In genomic region chr7:72260766-72261655, GRCm38 (mm10) we compare ENCODE assay signal across 21 mouse cellular contexts. TPM values are rescaled to one million over a fixed set of nuclear protein-coding genes. Genes with fewer than 3 reads are reported as not detected.
DNase-seq lines count a peak whose midpoint lies in the region; ATAC-seq and TF ChIP-seq lines count a peak whose summit lies in the region.
"Had no signal": no experiment of that assay in that cellular context is flagged by ENCODE, and none has a peak within 500 bp of the region (broad histone marks: within the 10 kb centered on the region; RNA-seq: fewer than 3 reads in every experiment).

No protein-coding gene starts in this region.

- H3K9me3 ChIP-seq in lung, embryonic 14.5 days (ENCODE audit: low read depth, low read length), result no peaks in the 10 kb centered on the region
- H3K9me3 ChIP-seq: forebrain, embryonic 10.5 days; heart, embryonic 10.5 days; hindbrain, embryonic 12.5 days; limb, embryonic 15.5 days; midbrain, embryonic 12.5 days had no signal

- H3K4me1 ChIP-seq in lung, embryonic 14.5 days (ENCODE audit: insufficient read depth), result no peaks in the 10 kb centered on the region
- H3K4me1 ChIP-seq: forebrain, embryonic 10.5 days; heart, embryonic 10.5 days; hindbrain, embryonic 12.5 days; limb, embryonic 15.5 days; midbrain, embryonic 12.5 days had no signal

- H3K4me3 ChIP-seq in lung, embryonic 14.5 days (ENCODE audit: low read depth, low read length), result no peak overlapping the region
- H3K4me3 ChIP-seq: forebrain, embryonic 10.5 days; heart, embryonic 10.5 days; hindbrain, embryonic 12.5 days; layer of hippocampus, adult 2 months; limb, embryonic 15.5 days; midbrain, embryonic 12.5 days had no signal

- intact Hi-C loops in heart, postnatal 14 days (cut with DNase I), result no loop called here

- no peak overlapping the region for H3K9ac ChIP-seq in lung, embryonic 14.5 days
- H3K9ac ChIP-seq: hindbrain, embryonic 12.5 days; limb, embryonic 15.5 days; midbrain, embryonic 12.5 days had no signal

- no peaks in the 10 kb centered on the region for H3K36me3 ChIP-seq in lung, embryonic 14.5 days (ENCODE audit: insufficient read depth)
- H3K36me3 ChIP-seq: forebrain, embryonic 10.5 days; heart, embryonic 10.5 days; hindbrain, embryonic 12.5 days; limb, embryonic 15.5 days; midbrain, embryonic 12.5 days had no signal

- H3K27me3 ChIP-seq in lung, embryonic 14.5 days (ENCODE audit: insufficient read depth, low read length), result no peaks in the 10 kb centered on the region
- H3K27me3 ChIP-seq: hindbrain, embryonic 12.5 days; limb, embryonic 15.5 days; midbrain, embryonic 12.5 days had no signal

- no peak for TF ChIP-seq CTCF in lung, embryonic 14.5 days (IDR thresholded peaks at IDR 0.05; ENCODE audit: low read depth)

- no peak overlapping the region for H3K4me2 ChIP-seq in lung, embryonic 14.5 days
- H3K4me2 ChIP-seq: hindbrain, embryonic 12.5 days; limb, embryonic 15.5 days; midbrain, embryonic 12.5 days had no signal

- peak; percentile 68 for DNase-seq in lung, embryonic 14.5 days
- no peak for DNase-seq in lung, adult 18-20 months
- peak; percentile 60 for DNase-seq in thymus, postnatal 0 days (ENCODE audit: low spot score)
- no peak for DNase-seq in thymus, adult 18-20 months
- no peak for DNase-seq in cerebellum, adult 11-12 months
- no peak for DNase-seq in layer of hippocampus, adult 9-11 months
- no peak for DNase-seq in heart, postnatal 14 days
- DNase-seq: adrenal gland, postnatal 25 days; cerebellum, adult 11 months; cerebellum, postnatal 25 days; kidney, adult 8-10 months; kidney, postnatal 14 days; right cerebral cortex, postnatal 14 days had no signal

- H3K27ac ChIP-seq in lung, embryonic 14.5 days (ENCODE audit: low read depth), result 0 out of 2 replicates have a peak overlapping the region, but pooled peaks have one; percentile 9
- H3K27ac ChIP-seq: forebrain, embryonic 10.5 days; heart, embryonic 10.5 days; hindbrain, embryonic 12.5 days; layer of hippocampus, adult 2 months; limb, embryonic 15.5 days; macrophage; midbrain, embryonic 12.5 days had no signal

- WGBS in lung, embryonic 14.5 days, result 58% methylated on average over 8 of the region's 8 CpGs

- ATAC-seq in lung, embryonic 14.5 days (ENCODE audit: insufficient read depth), result peak; percentile 80
- ATAC-seq in megakaryocyte, adult 5-6 weeks (ENCODE audit: poor library complexity, severe bottlenecking), result peak; percentile 90

RNA-seq across cellular contexts. Expression of gene Mctp2, which starts 45.4 kb away (rescaled TPM):
- polyA plus RNA-seq in lung, embryonic 14.5 days (2014; fragmentation: Nextera tagmentation; extraction: Ambion mirVana), result 2.8 and 3.8 TPM in 2 replicates
- 3.4 and 4.0 TPM in 2 replicates for polyA plus RNA-seq in thymus, postnatal 0 days (2015; fragmentation: Nextera tagmentation; extraction: Ambion mirVana)
- 9.5 and 10.7 TPM in 2 replicates for total RNA-seq in megakaryocyte, adult 5-6 weeks (2015)
- 7.0 and 8.5 TPM in 2 replicates for total RNA-seq in megakaryocyte, adult 5-6 weeks (2017)
- under 1 TPM; 0.43 to 0.78 TPM for total RNA-seq in heart, postnatal 14 days (2021)

Comparison
In these comparisons a context has a peak if more than half of its experiments do, and no peak if none do; other contexts are left out.
1. DNase-seq: peak in lung, embryonic 14.5 days (single experiment) and thymus, postnatal 0 days (single experiment); none in lung, adult 18-20 months (0 of 2), thymus, adult 18-20 months (0 of 2), cerebellum, adult 11-12 months (single experiment), layer of hippocampus, adult 9-11 months (single experiment) and heart, postnatal 14 days (0 of 2).
2. RNA of gene Mctp2, which starts 45.4 kb away (total RNA-seq): 7.0 to 10.7 TPM in megakaryocyte, adult 5-6 weeks; 0.43 to 0.78 TPM in heart, postnatal 14 days; every median in the first group is over 4 times any median in the second.